Mouse (Mus musculus): ENCODE measurements around the gene Tmem184b.

Gene Tmem184b

DNA sequence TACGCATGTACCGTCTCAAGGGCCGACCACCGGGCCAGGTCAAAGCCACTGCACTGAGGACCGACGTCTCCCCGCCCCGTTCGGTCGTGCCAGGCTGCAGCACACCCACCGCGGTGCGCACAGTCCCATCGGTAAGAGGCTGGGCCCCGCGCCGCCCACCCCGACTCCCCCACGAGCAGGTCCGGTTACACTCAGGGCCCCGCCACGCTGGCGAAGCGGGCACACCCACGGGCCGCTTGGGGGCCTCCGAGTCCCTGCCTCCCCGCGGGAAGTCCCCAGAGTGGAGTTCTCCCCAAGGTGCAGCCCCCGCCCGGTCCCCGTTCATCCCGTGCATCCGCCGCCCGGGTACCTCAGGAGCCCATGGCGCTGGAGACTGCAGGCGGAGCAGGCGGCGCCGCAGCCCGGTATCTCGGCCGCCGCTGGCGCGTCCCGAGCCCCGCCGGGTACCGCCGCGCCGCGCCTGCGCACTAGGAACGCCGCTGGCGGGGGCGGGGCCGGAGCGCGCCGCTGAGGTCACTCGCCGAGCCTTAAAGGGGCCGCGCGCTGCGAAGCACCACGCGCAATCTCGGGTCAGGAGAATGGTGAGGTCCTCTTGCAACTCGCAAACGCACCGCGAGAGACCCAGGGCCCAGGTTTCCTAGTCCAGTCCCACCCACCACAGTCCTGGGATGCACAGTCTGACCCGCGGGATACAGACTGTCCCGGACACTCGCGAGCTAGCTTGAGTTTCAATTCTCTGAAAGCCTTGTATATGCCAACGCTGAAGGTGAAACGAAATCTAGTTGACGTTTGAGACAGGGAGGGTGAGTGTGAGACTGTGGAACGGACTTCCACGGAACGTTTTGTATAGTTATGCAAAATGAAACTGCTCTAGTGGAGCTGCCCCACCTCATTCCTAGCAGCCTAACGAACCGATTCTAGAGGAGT, at the start of gene Tmem184b:
Gene Tmem184b, minus strand, starts transcription at position 734 of the 927 bp plus-strand sequence.
- peak; percentile 89 for DNase-seq (ENCODE audit: low spot score)

DNA sequence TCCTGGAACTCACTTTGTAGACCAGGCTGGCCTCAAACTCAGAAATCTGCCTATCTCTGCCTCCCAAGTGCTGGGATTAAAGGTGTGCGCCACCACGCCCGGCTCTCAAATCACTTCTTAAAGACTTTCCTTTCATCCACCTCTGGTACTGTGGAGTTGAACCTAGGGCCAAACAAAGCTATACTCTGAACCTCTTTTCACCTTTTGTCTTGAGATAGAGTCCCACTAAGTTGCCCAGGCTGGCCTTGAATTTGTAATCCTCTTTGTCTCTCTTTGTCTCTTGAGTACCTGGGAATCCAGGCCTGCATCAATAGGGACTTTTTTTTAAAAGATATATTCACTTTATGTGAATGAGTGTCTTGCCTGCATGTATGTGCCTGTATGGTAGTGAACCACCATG, 44.7 kb upstream of the Tmem184b start:
- DNase-seq (ENCODE audit: low spot score), result no peak

DNA sequence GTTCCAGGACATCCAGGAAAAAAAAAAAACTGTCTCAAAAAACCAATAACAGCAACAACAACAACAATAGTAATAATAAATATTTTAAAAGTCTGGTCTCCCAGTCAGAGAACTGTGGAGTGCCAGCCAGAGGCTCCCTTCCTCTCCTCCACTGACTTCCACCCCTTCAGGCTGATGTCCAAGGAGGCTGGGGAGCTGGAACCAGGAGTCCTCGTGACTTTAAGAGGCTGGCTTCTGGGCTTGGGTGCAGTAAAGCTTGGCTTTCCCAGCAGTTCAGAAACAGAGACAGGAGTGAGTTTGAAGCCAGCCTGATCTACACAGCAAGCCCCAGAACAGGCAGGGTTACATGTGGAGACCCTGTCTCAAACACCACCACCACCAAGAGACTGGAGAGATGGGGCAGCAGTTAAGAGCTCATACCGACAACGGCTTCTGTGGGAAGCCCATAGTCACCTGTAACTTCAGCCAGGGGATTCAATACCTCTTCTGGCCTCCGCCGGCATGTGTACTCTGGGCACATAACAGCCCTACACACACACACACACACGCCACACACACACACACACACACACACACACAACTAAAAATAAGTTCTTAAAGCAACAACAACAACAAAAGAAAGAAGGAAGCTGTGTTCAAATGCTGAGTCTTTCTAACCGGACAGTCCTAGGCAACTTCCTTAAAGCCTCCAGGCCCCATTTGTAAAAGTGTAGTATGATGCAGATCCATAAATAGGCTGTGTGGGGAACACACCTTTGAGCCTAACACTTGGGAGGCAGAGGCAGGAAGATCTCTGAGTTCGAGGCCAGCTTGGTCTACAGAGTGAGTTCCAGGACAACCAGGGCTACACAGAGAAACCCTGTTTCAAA, 42.7 kb upstream of the Tmem184b start:
- DNase-seq (ENCODE audit: low spot score), result no peak

DNA sequence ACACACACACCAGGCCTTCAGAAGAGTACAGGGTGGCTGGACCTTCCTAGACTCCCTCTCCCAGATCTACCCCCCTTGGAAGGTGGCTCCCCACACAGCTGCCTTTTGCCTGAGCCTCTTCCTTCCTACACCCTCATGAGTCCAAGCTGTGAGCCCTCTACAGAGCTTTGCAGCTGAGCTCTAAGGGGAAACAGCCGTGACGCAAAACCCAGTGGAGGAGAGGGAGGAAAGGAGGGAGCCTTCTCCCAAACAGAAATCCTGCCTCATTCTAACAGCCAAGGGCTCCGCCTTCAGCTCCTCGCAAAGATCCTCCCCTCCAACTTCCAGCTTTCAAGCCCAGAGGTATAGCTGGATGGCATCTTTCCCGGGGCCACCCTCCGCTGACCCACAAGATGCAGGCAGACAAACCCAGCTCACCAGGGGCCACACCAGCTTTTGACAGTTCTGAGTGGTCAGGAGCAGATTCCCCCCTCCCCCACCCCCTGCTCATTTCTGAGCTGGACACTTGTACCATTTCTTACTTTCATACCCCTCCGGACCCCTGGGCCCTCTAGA, 40.6 kb upstream of the Tmem184b start:
- no peak for DNase-seq (ENCODE audit: low spot score)

DNA sequence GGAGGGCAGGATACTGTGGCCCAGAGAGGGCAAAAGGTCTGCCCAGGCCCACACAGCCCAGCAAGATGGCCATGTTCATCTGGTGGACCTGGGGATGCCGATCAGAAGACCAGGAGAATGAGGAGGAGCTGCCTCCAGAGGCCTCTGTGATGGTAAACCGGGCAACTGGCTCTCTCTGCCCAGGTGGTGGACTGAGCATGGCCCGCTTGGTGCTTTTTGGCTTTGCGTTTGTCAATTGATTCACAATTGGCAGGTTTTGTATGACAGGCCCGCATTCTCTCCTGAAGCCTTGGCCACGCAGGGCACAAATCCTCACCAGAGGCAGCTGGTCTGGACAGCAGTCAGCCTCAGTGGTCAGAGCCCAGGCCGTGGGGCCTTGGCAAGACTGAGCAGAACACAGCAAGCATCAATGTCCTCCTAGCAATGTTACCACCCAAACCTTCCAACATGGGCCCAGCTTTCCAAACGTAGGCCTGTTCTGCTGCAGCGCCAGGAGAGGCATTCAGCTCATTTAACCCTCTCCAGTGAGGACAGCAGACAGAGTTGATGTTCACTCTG, 39.7 kb upstream of the Tmem184b start:
- no peak for DNase-seq (ENCODE audit: low spot score)

DNA sequence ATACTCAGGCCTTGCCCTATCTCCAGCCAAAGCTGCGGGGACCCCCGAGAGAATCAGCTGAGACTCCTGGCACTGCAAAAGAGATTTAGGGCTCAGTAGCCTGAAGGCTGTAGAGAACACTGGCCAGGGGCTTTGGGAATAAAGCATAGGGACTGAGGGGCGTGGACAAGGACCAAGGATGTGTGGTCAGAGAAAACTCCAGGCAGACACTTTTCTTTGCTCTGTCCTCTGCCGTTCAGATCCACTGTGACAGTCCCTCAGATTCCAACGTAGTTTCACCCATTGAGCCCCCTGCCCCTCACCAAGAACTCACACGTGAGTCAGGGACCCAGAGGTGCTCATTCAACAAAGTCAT, 38.9 kb upstream of the Tmem184b start:
- DNase-seq (ENCODE audit: low spot score), result no peak

DNA sequence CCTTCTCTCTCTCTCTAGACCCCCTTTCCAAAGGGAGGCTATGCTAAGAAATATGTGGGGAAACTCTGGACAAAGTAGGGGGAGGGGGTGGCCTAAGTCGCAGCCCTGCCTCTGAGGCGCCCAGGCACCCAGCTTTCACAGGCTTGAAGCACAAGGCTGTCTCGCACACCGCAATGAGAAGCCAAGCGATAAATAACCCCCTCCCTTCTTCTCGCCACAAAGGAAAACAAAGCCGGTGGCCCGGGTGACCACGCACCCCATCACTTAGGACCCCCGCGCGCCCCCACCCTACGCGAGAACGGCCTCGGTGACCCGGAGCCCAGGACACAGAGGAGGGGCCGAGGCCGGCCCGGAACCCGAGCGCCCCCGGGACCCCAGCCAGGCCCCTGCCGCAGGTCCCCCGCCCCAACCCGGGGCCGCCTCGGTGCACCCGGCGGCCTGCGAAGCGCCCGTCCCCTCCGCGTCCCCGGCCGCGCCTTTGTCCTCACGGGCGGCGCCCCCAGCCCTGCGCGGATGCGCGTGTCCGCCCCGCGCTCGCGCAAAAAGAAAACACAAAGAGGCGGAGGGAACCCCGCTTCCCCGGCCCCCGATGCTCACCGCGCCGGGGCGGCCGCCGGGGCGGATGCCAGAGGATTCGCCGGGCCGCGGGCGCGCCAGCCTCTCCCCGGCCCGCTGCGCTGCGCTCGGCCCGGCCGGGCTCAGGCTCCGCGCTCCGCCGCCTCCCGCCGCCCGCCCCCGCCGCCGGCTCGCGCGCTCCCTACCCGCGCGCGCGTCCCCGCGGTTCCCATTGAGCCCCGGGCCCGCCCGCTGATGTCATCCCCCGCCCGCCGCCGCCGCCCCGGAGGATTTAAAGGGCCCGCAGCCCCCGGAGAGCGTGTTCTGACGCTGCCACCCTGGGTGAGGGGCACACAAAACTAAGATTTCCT, 38.2 kb upstream of the Tmem184b start:
- peak; percentile 86 for DNase-seq (ENCODE audit: low spot score)

DNA sequence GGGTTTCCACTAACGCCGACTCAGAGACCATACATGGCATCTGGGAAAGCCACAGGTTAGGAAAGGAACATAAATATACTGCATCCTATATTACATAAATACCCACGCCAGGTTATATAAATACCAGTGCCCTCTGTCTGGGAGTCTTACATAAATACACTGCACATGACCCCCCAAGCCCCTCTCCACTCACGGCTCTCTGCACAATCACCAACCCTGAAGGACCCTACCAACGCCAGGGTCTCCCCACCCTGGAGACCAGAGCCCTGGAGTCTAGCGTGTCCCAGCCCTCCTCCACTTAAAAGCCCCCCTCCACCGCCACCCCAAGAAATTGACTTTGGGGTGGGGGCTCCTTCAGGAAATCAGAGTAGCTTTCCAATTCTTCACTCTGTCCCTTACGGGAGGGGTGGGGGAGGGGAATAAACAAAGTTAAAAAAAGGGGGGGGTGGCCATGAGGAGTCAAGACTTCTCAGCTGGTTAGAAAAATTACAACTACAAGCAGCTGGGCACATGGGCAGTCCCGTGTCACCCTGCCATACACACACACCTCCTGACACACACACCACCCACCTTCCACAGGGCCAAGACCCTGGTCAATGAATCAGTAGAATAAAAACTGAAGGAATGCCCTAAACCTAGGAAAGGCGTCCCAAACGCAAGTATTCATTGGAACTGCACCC, 37.4 kb upstream of the Tmem184b start:
- DNase-seq (ENCODE audit: low spot score), result no peak

DNA sequence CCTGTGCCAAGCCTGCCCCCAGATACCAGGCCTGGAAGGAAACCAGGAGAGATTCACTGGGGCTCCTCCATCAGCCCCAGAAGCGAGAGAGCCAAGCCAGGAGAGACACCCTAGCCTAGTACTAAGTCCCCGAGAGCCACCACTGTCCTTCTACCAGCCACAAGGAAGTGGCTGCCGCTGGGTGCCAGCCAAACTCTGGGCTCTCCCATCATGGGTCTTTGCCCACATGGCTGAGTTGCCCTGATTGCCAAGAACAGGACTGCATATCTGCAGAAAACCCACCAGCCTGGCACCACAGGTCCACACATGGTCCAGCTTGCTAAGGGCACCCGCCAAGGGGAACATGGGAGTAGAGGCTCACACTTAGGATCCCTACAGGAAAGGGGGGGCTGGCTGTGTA, 36.9 kb upstream of the Tmem184b start:
- peak; percentile 59 for DNase-seq (ENCODE audit: low spot score)

DNA sequence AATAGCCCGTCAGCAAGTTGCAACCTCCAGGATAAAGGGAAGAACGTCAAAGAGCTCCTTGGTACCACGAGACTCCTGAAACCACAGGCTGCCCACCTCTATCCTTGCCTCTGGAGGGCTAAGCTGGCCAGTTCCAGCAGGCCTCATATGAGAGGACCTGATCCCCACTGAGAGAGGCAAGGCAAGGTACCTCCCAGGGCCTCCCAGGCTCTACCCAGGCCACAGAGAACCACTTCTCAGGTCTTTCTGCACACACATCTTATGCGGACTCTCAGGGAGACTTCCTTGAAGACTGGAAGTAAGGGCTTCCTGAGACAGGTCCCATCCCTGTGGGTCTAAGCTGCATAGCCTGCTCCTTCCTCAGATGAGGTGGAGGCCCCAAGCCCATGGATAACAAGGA, 36.0 kb upstream of the Tmem184b start:
- DNase-seq (ENCODE audit: low spot score), result no peak

DNA sequence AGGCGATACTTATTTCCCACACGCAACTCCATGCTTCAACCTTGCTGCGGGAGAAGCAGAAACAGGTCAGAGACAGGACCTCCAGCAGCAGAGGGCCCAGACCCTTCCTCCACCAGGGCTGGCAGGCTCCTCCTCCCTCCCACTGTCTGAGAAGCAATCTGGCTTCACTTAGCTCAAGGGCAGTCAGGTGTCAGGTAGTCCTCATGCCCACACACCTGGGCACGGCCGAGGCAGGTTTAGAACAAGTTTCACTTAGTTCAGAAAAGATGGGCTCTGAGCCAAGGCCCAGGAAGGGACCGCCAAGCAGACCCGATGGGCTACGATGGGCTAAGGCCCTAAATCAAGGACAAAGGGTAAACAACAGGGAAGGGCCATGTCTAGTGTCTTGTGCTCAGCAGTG, 35.4 kb upstream of the Tmem184b start:
- no peak for DNase-seq (ENCODE audit: low spot score)

DNA sequence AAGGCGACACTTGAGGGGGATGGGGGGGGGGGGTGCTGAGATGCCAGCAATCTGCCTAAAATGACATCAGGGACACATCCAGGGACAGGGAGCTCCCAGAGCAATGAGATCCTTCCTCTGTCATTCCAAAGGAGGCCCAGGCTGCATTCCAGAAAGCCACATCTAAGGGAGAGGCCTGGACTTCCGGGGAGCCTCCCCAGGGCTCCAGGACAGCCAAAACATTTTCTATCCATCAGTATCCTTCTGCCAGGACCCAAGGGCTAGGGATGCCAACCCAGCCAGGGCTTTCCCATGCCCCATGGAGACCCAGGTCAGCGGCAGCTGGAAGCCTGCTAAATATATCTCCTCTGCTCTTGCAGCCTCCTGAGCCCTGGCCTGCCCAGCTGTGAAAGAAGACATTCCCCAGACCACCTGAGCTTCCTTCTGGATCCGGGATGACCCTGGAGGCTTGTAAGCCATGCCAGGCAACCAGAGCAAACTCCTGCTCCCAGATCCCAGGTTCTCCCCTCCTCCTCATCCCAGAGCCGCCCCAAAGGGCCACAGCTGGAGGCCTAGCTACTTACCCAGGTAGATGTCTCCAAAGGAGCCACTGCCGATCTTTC, 34.9 kb upstream of the Tmem184b start:
- DNase-seq (ENCODE audit: low spot score), result no peak

DNA sequence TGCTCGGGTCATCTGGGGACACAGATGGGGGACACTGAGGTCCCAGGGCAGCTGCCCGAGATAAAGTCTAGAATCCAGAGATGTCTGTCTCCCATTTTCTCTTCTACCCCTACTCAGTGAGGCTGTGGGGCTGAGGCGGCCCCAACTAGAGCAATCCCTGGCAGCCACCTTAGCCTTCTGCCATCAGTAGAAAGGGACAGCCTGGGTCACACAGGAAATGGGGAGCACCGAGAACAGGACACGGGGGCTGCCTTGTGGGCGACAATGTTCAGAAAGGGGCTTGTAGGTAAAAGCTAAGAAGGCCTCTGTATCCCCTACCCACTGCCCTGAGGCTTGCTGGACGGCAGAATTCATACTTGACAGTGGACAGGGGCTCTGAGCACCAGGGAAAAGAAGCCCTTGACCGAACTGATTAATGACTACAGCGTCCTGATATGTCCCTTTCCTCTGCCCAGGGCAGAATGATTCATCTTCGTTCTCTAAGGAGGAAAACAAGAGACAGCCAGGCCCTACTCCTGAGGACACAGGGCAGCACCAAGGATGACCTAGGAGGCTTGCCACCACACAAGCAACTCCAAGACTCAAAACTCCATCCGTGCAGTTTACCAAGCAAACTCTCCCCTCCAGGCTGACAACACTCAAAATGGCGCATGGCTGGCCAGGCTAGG, 34.3 kb upstream of the Tmem184b start:
- DNase-seq (ENCODE audit: low spot score), result no peak

DNA sequence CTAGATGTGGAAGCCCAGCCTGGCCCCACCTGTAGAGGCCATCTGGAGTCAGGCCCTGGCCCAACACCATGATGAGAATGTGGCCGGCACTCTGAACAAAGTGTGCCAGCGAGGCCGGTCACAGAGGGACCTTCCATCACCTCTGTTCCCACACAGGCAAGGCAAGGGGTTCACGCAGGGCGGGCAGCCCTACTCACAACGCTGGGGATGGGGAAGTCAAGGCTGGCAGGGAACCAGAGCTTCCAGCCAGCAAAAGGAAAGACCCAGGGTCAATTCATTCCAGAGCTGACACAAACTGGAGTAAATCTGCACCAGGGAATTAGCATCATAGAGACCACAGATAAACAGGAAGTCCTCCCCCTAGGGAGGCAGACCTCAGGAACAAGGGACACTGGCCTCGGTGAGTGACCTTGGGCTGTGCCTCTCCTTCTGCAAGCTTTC, 33.1 kb upstream of the Tmem184b start:
- no peak for DNase-seq (ENCODE audit: low spot score)

DNA sequence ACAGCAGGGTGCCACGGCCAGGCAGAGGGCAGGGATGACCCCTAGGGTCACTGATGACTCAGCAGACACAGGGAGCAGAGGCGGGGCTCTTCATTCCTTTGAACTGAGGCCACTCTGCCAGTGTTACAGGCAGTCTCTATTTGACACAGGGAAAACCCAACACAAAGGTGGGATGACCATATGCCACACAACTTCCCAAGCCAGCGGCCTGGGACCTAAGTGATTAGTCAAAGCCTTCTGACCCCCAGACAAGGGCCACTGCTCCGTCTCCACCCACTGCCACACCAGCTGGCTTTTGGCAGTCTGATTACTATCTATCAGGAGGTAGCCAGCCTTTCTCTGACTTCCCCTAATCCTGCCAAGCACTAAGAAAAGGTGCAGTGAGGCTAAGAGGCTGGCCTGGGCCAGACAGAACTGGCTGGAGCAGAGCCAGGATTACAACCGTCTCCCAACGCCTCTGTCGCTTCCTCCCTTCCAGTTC, 31.9 kb upstream of the Tmem184b start:
- no peak for DNase-seq (ENCODE audit: low spot score)

DNA sequence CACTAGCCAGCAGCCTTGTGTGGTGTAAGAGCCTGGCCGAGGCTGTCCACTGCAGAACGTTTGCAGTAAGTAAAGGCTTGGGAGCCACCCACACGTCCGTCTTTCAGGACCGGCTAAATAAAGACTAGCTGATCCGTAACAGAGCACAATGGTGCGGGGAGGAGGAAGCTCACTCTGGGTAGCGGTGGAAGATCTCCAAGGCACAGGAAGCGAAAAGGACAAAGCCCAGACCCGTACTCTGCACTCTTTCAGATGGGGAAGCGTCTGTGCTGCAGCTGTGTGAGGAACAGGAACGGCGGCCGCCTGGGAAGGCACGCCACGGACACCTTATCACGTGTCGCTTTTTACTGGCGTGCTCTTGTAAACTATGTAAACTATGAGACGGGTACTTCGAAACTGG, 29.5 kb upstream of the Tmem184b start:
- DNase-seq (ENCODE audit: low spot score), result no peak

DNA sequence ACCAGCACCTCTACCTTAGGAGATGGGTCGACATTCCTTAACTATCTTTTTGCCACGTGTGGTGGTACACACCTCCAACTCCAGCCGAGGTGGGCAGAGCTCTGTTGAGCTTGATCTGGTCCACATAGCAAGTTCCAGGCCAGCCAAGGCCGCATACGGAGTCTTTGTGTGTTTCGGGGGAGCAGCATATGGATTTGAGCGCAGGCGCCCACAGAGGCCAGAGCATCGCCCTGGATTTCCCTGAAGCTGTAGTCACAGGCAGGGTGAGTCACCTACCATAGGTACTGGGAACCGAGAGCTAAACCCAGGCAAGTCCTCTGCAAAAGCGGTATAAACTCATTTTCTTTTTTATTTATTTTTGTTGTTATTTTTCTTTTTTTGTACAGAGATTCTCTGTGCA, 29.0 kb upstream of the Tmem184b start:
- DNase-seq (ENCODE audit: low spot score), result no peak

DNA sequence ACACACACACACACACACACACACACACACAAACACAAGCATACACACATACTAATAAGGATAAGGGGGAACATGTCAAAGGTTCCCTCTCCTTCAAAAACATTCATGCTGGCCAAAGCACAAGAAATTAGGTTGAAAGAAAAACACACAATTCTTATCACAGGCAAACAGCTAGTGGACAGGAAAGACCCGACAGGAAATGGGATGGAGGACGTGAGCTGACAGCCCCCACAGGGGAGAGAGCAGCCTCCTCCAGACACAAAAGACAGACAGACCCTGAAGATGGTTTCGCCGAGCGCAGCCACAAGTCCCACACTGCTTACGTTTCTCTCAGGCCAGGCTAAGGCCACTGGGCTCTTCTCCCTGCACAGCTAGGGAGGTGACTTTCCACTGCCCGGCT, 28.6 kb upstream of the Tmem184b start:
- no peak for DNase-seq (ENCODE audit: low spot score)

DNA sequence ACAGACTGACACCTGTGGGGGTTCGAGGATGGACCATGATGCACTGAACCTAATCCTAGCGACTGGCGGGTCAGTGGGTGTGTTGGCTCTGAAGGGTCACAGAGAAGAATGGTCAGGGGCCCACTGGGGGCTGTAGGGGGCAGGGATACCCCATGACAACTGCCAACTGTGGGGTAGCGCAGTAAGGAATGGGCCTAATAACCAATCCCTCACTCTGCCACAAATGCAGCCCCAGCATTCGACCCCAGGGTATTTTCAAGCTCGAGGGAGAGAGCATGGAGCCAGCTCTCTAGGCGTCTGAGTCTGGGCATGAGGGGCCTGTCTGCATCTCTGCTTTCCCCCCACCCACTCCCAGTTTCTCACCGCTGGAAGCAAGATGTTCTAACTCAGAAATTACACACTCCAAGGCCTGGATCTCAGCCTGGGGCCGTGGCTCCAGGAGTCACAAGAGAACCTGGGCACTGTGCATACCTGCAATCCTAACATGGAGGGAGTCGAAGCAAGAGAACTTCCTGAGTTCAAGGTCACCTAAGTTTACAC, 27.2 kb upstream of the Tmem184b start:
- no peak for DNase-seq (ENCODE audit: low spot score)

All from ovary, postnatal 36 days (tissue).